Mouse (Mus musculus): Measurements from ENCODE around the gene Pigb. TPM values are rescaled to one million over a fixed set of nuclear protein-coding genes. Genes with fewer than 3 reads are reported as not detected.
"Not testable (repeated sequence)": the region's sequence is repeated elsewhere in the genome, so short reads cannot be mapped to it uniquely, and the experiment has no call there.

Pigb gene
- polyA plus RNA-seq, 1 experiment = 5.1 TPM

GRCm38 (mm10) chr9:73079801-73080325 is 39.7 kb upstream of the Pigb start:
- Histone ChIP-seq H3K27me3 (ENCODE audit: control insufficient read depth, insufficient read depth, low read length) (no peaks in the 10 kb centered on the region), H3K27ac (ENCODE audit: control insufficient read depth, insufficient read depth, low read depth, low read length) (no peak overlapping the region), H3K36me3 (ENCODE audit: control insufficient read depth, insufficient read depth, low read length) (no peaks in the 10 kb centered on the region), H3K4me3 (ENCODE audit: control insufficient read depth, low read depth, low read length) (no peak overlapping the region), H3K4me1 (ENCODE audit: control insufficient read depth, insufficient read depth, low read length) (no peaks in the 10 kb centered on the region)
- TF ChIP-seq POLR2A (IDR thresholded peaks at IDR 0.05; ENCODE audit: control insufficient read depth, low read depth, low read length) (no peak), CTCF (IDR thresholded peaks at IDR 0.05; ENCODE audit: control insufficient read depth, insufficient read depth, insufficient replicate concordance, low read depth, low read length) (no peak)

- not testable (repeated sequence) for H3K27ac ChIP-seq (ENCODE audit: control insufficient read depth, insufficient read depth, low read depth, low read length); H3K36me3 ChIP-seq (ENCODE audit: control insufficient read depth, insufficient read depth, low read length); H3K4me3 ChIP-seq (ENCODE audit: control insufficient read depth, low read depth, low read length); H3K27me3 ChIP-seq (ENCODE audit: control insufficient read depth, insufficient read depth, low read length); H3K4me1 ChIP-seq (ENCODE audit: control insufficient read depth, insufficient read depth, low read length)
These were observed 39.2 kb upstream of the Pigb start for GRCm38 (mm10) chr9:73079349-73079748.

GRCm38 (mm10) chr9:73073169-73073568 is 33.0 kb upstream of the Pigb start:
- Histone ChIP-seq H3K27me3 (ENCODE audit: control insufficient read depth, insufficient read depth, low read length) (no peaks in the 10 kb centered on the region), H3K27ac (ENCODE audit: control insufficient read depth, insufficient read depth, low read depth, low read length) (no peak overlapping the region), H3K4me3 (ENCODE audit: control insufficient read depth, low read depth, low read length) (no peak overlapping the region), H3K4me1 (ENCODE audit: control insufficient read depth, insufficient read depth, low read length) (no peaks in the 10 kb centered on the region), H3K36me3 (ENCODE audit: control insufficient read depth, insufficient read depth, low read length) (no peaks in the 10 kb centered on the region)
- TF ChIP-seq POLR2A (IDR thresholded peaks at IDR 0.05; ENCODE audit: control insufficient read depth, low read depth, low read length) (no peak), CTCF (IDR thresholded peaks at IDR 0.05; ENCODE audit: control insufficient read depth, insufficient read depth, insufficient replicate concordance, low read depth, low read length) (no peak)

GRCm38 (mm10) chr9:73072426-73072825 is 32.2 kb upstream of the Pigb start:
- TF ChIP-seq CTCF (IDR thresholded peaks at IDR 0.05; ENCODE audit: control insufficient read depth, insufficient read depth, insufficient replicate concordance, low read depth, low read length) (no peak), POLR2A (IDR thresholded peaks at IDR 0.05; ENCODE audit: control insufficient read depth, low read depth, low read length) (no peak)
- Histone ChIP-seq H3K36me3 (ENCODE audit: control insufficient read depth, insufficient read depth, low read length) (no peaks in the 10 kb centered on the region), H3K27me3 (ENCODE audit: control insufficient read depth, insufficient read depth, low read length) (no peaks in the 10 kb centered on the region), H3K4me1 (ENCODE audit: control insufficient read depth, insufficient read depth, low read length) (no peaks in the 10 kb centered on the region), H3K4me3 (ENCODE audit: control insufficient read depth, low read depth, low read length) (no peak overlapping the region), H3K27ac (ENCODE audit: control insufficient read depth, insufficient read depth, low read depth, low read length) (no peak overlapping the region)

- H3K27ac ChIP-seq (ENCODE audit: control insufficient read depth, insufficient read depth, low read depth, low read length) = 0 out of 2 replicates have a peak overlapping the region, but pooled peaks have one; percentile 13
- H3K36me3 ChIP-seq (ENCODE audit: control insufficient read depth, insufficient read depth, low read length) = no peaks in the 10 kb centered on the region
- no peak for TF ChIP-seq POLR2A (IDR thresholded peaks at IDR 0.05; ENCODE audit: control insufficient read depth, low read depth, low read length)
- TF ChIP-seq CTCF (IDR thresholded peaks at IDR 0.05; ENCODE audit: control insufficient read depth, insufficient read depth, insufficient replicate concordance, low read depth, low read length) = no peak
- H3K4me1 ChIP-seq (ENCODE audit: control insufficient read depth, insufficient read depth, low read length) = no peaks in the 10 kb centered on the region
- H3K4me3 ChIP-seq (ENCODE audit: control insufficient read depth, low read depth, low read length) = no peak overlapping the region
- H3K27me3 ChIP-seq (ENCODE audit: control insufficient read depth, insufficient read depth, low read length) = no peaks in the 10 kb centered on the region
These were observed 30.9 kb upstream of the Pigb start for GRCm38 (mm10) chr9:73070971-73071659.

- no peaks in the 10 kb centered on the region for H3K27me3 ChIP-seq (ENCODE audit: control insufficient read depth, insufficient read depth, low read length)
- no peak overlapping the region for H3K4me3 ChIP-seq (ENCODE audit: control insufficient read depth, low read depth, low read length)
- H3K27ac ChIP-seq (ENCODE audit: control insufficient read depth, insufficient read depth, low read depth, low read length) = no peak overlapping the region
- TF ChIP-seq POLR2A (IDR thresholded peaks at IDR 0.05; ENCODE audit: control insufficient read depth, low read depth, low read length) = no peak
- no peak for TF ChIP-seq CTCF (IDR thresholded peaks at IDR 0.05; ENCODE audit: control insufficient read depth, insufficient read depth, insufficient replicate concordance, low read depth, low read length)
- no peaks in the 10 kb centered on the region; the same call in 1 of the 2 replicates for H3K4me1 ChIP-seq (ENCODE audit: control insufficient read depth, insufficient read depth, low read length)
- no peaks in the 10 kb centered on the region for H3K36me3 ChIP-seq (ENCODE audit: control insufficient read depth, insufficient read depth, low read length)
These were observed 28.5 kb upstream of the Pigb start for GRCm38 (mm10) chr9:73068688-73069087.

- TF ChIP-seq CTCF (IDR thresholded peaks at IDR 0.05; ENCODE audit: control insufficient read depth, insufficient read depth, insufficient replicate concordance, low read depth, low read length) = no peak
- TF ChIP-seq POLR2A (IDR thresholded peaks at IDR 0.05; ENCODE audit: control insufficient read depth, low read depth, low read length) = no peak
- Histone ChIP-seq H3K36me3 (ENCODE audit: control insufficient read depth, insufficient read depth, low read length) (no peaks in the 10 kb centered on the region), H3K27ac (ENCODE audit: control insufficient read depth, insufficient read depth, low read depth, low read length) (no peak overlapping the region), H3K27me3 (ENCODE audit: control insufficient read depth, insufficient read depth, low read length) (no peaks in the 10 kb centered on the region), H3K4me1 (ENCODE audit: control insufficient read depth, insufficient read depth, low read length) (peaks cover 1% of the 10 kb centered on the region), H3K4me3 (ENCODE audit: control insufficient read depth, low read depth, low read length) (no peak overlapping the region)
These were observed 28.1 kb upstream of the Pigb start for GRCm38 (mm10) chr9:73068230-73068679.
